Mouse (Mus musculus): ENCODE results near the gene Cxcr4.

- TF ChIP-seq CTCF (conservative IDR thresholded peaks at IDR 0.05 in 1 of 2, IDR thresholded peaks at IDR 0.05 in 1 of 2; ENCODE audit: low read depth in 2 of 2, low read length in 2 of 2) (no peak), EP300 (IDR thresholded peaks at IDR 0.05; ENCODE audit: low read length) (no peak), SIN3A (IDR thresholded peaks at IDR 0.05; ENCODE audit: low read length) (no peak), USF1 (IDR thresholded peaks at IDR 0.05; ENCODE audit: low read depth, low read length) (no peak), JUND (conservative IDR thresholded peaks at IDR 0.05; ENCODE audit: low read depth, low read length) (no peak), POLR2A (IDR thresholded peaks at IDR 0.05; ENCODE audit: low read depth, low read length) (no peak), TCF12 (IDR thresholded peaks at IDR 0.05; ENCODE audit: low read depth, low read length) (no peak), SMC3 (IDR thresholded peaks at IDR 0.05; ENCODE audit: low read depth, low read length) (no peak), NELFE (IDR thresholded peaks at IDR 0.05; ENCODE audit: low read depth, low read length) (no peak), ZC3H11A (IDR thresholded peaks at IDR 0.05; ENCODE audit: low read depth, low read length) (no peak)
Measured at GRCm38 (mm10) chr1:128586162-128586927, 5.7 kb downstream of the Cxcr4 start.
